Mouse (Mus musculus): ENCODE data around the gene Megf11.

Gene Megf11

DNA sequence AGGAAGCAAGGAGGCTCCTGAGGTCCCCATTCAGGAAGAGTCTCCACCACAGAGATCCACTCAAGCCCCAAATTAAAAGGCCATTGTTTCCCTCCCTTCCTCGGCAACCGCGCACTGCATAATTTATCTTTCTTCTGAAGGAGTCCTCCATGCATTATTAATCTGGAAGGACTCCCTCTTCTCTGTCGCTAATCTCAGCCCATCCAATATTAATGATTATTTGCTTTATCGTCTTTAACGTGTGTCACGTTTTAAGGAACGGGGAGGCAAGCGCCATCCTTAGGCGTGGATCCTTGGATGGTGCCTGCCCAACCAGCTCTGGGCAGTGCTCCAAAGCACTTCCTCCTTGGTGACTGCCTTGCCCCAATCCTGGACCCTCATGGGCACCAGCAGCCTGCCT lies 269.3 kb downstream of the Megf11 start:
- no peak for DNase-seq

- DNase-seq: no peak
Measured at GRCm38 (mm10) chr9:64656613-64657012, 271.2 kb downstream of the Megf11 start.

- DNase-seq: no peak
Measured at GRCm38 (mm10) chr9:64660222-64660621, 274.8 kb downstream of the Megf11 start.

GRCm38 (mm10) chr9:64664612-64665011 lies 279.2 kb downstream of the Megf11 start:
- no peak for DNase-seq

DNA sequence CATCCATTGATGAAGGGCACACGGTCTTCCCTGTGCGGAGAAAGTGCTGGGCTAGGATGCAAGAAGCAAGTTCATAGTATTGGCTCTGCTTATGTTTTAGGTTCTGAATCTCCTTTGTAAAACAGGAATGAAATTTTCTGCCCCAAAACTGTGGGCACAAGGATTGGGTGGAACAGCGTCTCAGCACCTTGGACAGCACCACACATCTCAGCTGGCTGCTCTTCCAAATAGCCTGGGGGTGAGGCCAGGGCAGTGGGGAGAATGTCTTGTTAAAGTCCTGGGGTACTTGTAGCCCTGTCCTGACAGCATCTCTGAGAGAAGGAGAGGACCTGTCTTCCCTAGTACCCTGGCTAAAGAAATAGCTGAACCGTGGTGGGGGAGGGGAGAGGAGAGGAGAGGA lies 281.1 kb downstream of the Megf11 start:
- peak; percentile 40 for DNase-seq

- DNase-seq: peak; percentile 37
Measured at GRCm38 (mm10) chr9:64667513-64667912, 282.1 kb downstream of the Megf11 start.

GRCm38 (mm10) chr9:64668001-64668400 lies 282.6 kb downstream of the Megf11 start:
- no peak for DNase-seq

GRCm38 (mm10) chr9:64671341-64672319 lies 286.2 kb downstream of the Megf11 start:
- DNase-seq: peak; percentile 85

- DNase-seq: no peak
Measured at GRCm38 (mm10) chr9:64687122-64688014, 301.9 kb downstream of the Megf11 start.

GRCm38 (mm10) chr9:64688015-64688394 lies 302.6 kb downstream of the Megf11 start:
- DNase-seq: no peak

DNA sequence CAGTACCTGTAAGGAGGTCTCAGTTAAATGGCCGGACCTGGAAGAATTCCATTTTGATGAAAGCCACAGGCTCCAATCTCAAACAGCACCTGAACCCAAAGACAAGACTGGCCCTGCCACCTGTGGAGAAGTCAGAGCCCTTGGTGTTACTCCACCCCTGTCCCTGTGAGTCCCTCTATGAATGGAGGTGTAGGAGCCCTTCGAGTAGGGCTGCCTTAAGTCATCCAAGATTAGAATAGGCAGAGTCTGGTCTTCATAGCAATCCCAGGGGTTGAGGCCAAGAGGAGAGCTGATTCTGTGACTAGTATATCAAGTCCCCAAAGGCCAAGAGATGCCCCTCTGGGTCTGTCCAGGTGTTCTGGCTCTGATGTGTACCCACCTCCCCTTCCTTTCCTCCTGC lies 305.3 kb downstream of the Megf11 start:
- DNase-seq: no peak

DNA sequence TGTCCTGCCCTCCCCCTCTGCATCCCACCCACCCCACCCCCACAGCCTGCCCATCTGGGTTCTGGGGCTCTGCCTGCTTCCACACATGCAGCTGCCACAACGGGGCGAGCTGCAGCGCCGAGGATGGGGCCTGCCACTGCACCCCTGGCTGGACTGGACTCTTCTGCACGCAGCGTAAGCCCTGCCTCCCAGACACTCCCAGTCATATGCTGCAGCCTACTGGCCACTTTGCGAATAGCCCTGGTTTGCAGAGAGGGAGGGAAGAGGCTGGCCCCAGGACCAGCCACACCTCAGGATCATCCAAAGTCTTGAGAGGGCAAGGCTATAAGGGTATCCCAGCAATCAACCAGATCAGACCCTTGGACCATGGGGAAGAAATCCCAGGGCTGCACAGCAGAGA lies 305.8 kb downstream of the Megf11 start:
- peak; percentile 56 for DNase-seq

DNA sequence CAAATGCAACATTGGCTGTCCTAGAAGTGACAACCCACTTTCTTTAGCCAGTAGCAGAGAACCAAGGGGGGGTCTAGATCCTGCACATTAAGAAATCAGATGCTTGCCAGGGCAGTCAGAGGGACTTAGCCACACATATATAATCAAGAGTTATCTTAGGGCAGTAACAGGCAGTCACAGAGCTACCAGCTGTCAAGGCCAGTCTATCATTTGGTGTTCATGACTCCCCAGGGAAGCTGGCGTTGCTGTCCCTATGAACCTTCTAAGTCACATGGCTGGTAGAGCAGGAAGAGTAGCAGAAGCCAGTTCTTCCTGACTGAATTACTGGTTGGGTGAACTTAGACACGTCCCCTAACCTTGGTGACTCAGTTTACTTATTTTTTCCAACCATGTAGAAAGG lies 307.7 kb downstream of the Megf11 start:
- DNase-seq: no peak

GRCm38 (mm10) chr9:64695266-64695665 lies 309.8 kb downstream of the Megf11 start:
- no peak for DNase-seq

DNA sequence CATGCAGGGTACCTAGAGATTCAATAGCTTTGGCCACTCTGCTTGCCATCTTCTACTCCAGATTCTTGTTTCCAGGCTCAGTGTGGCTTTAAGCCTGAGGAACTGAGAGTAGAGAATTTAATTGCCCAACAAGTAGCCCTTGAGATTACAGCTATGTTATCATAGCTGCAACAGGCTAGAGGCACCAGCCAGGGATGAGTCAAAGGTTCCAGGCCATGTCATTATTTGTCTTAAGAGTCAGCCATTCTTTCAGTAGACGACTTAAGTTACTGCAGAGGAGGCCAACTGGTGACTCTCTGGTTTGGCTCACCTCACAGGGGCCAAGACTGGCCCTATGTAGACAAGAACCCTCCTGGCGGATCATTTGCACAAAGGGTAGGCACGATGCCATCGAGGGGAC lies 311.0 kb downstream of the Megf11 start:
- no peak for DNase-seq

- DNase-seq: no peak
Measured at GRCm38 (mm10) chr9:64697006-64697405, 311.6 kb downstream of the Megf11 start.

GRCm38 (mm10) chr9:64697677-64698076 lies 312.3 kb downstream of the Megf11 start:
- no peak for DNase-seq

DNA sequence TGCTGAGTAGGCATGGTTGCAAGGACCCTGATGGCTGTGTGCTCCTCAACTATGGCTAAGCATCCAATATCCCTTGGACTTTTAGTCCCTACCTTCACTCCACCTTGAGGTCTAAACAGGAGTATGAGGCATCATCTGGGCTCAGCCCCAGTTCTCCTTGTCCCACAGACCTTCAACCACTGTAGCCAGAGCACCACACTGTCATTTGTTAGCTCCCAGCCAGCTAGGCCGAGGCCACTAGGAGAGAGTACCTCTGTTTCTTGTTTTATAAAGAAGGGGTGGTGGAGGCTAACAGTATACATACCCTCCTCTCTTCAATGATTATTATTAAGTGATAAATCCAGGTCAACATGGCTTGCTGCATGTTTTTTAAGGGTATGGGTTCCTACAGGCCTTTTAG lies 313.2 kb downstream of the Megf11 start:
- DNase-seq: no peak

DNA sequence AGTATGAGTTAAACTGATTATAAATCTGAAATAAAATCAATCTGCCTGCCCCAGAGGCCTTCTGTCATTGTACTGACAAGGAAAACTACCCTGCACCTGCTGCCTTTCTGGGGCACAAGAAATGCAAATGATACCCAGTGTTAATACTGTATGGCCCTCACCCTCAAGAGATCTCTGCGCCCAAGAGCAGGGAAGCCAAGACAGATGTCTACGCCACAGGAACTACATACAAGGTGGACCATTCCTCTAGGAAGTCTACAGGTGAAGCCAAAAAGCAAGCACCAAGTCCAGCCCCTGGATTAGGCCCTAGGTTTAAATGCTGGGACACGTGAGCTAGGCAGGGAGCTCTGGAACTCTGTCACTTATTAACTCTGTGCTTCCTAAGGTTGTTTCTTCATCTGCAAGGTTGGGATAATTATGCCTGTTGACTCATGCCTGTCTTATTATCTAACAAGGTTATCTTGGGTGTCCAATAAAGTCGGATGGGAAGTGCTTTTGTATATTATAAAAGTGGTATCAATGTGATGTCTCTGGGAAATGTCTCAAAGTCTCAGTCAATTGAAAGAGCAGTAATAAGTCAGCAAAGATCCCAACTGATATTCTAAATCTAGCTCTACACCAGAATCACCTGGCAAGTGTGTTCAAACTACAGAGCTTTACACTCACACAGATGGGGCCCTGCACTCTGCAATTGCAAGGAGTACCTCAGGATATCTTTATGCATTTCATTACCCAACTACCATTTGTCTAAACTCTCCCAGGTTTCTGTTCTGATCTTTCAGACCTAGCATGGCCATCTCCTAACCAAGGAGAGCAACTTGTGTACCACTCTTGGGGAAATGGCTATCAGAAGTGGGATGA lies 315.3 kb downstream of the Megf11 start:
- no peak for DNase-seq

- no peak for DNase-seq
Measured at GRCm38 (mm10) chr9:64701651-64702050, 316.2 kb downstream of the Megf11 start.

DNA sequence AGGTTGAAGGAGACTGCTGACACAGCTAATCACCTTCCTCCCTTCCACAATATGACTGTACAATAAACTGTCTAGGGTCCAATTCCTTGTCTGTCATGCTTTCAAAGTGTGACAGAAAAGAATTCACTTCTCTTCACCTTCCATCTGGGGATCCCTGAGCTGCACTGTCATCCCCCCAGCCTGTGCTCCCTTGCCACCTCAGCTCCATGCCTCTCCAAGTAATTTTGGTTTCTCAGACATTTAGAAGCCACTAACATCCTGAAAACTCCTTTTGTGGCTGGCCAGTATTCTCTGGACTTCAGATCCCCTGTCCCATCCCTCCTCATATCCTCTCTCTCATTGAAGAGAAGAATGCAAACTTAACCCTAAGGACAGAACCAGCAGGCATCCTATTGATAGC lies 317.0 kb downstream of the Megf11 start:
- DNase-seq: no peak

DNA sequence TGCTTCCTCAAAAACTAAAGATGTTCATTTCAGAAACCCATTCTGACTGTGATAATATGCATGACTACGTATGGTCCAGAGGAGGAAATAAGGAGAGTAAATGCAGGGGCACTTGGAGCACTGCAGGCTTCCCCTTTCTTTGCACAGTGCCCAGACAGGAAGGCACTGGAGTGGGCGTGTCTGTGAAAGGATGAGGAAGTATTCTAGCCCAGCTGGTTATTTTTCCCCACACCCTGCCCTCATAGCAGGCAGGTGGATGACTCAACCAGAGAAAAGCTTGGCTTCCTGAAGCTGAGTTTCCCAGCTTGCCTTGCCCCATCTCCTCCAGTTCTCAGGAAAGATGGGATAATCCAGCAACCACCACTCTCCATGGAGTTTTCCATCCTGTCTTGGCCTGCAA lies 317.5 kb downstream of the Megf11 start:
- peak; percentile 47 for DNase-seq
